Mouse (Mus musculus) heart, postnatal 0 days (tissue): ENCODE results near the gene Abcc4.

Source experiments
- CTCF ChIP-seq: IDR thresholded peaks from 2 replicates; pipeline ENCODE4 v1.5.1; 2016; ENCODE audit warnings: antibody characterized with exemption, control low read depth, low read depth
- EP300 ChIP-seq: IDR thresholded peaks from 2 replicates; pipeline ENCODE4 v1.6.1; 2016; ENCODE audit warnings: antibody characterized with exemption, low read depth

- no peak for TF ChIP-seq CTCF
- no peak for TF ChIP-seq EP300
These were observed 230.9 kb downstream of the Abcc4 start for GRCm38 (mm10) chr14:118475100-118475454.
